Mouse (Mus musculus) heart, embryonic 10.5 days (tissue): ENCODE measurements at regions not wholly inside any gene's neighbourhood (a gene's known extent, or its start where the extent isn't known, plus 50 kb on each side); places are given as distances from the start of the nearest gene placed in this dataset.

Source experiments
- DNase-seq: peaks from one replicate; pipeline ENCODE4 v3.0.0-alpha.2; 2017; ENCODE audit warnings: low spot score
- H3K27ac ChIP-seq: fragments of 300-500 bp; sonication (generic); 2 replicates; pipeline ENCODE4 v1.5.1; 2016; ENCODE audit warnings: mild to moderate bottlenecking
- H3K27me3 ChIP-seq: fragments of 300-500 bp; sonication (generic); 2 replicates; pipeline ENCODE4 v1.6.1; 2016; ENCODE audit warnings: mild to moderate bottlenecking; ENCODE audit not compliant: poor library complexity, insufficient read depth, severe bottlenecking
- H3K36me3 ChIP-seq: fragments of 300-500 bp; sonication (generic); 2 replicates; pipeline ENCODE4 v1.6.1; 2016; ENCODE audit warnings: mild to moderate bottlenecking, moderate library complexity
- H3K4me1 ChIP-seq: fragments of 300-500 bp; sonication (generic); 2 replicates; pipeline ENCODE4 v1.6.1; 2016; ENCODE audit warnings: mild to moderate bottlenecking
- H3K4me3 ChIP-seq: fragments of 300-500 bp; sonication (generic); 2 replicates; pipeline ENCODE4 v1.5.1; 2016; ENCODE audit warnings: mild to moderate bottlenecking, moderate library complexity
- H3K9me3 ChIP-seq: fragments of 300-500 bp; sonication (generic); 2 replicates; pipeline ENCODE4 v1.6.1; 2016; ENCODE audit warnings: mild to moderate bottlenecking, moderate library complexity
- WGBS: fragments of 180-500 bp; shearing (Covaris S2); methylation state at CpG from one replicate; pipeline ENCODE4 v1.1.7; 2016; 5-methylcytosine and 5-hydroxymethylcytosine counted together

GRCm38 (mm10) chr13:99641386-99642165, 125.2 kb upstream of the Map1b start:
- no peaks in the 10 kb centered on the region for H3K9me3 ChIP-seq
- H3K27ac ChIP-seq, result 0 out of 2 replicates have a peak overlapping the region, but pooled peaks have one; percentile 33
- no peaks in the 10 kb centered on the region for H3K27me3 ChIP-seq
- no peak overlapping the region for H3K4me3 ChIP-seq
- peak; percentile 63 for DNase-seq
- H3K4me1 ChIP-seq, result peaks cover 32% of the 10 kb centered on the region
- WGBS, result 80% methylated on average over 22 of the region's 22 CpGs
- H3K36me3 ChIP-seq, result no peaks in the 10 kb centered on the region

GRCm38 (mm10) chr13:99632706-99633105, 116.4 kb upstream of the Map1b start:
- Histone ChIP-seq H3K27me3 (no peaks in the 10 kb centered on the region), H3K36me3 (no peaks in the 10 kb centered on the region), H3K4me1 (peaks cover 5% of the 10 kb centered on the region; the same call in 1 of the 2 replicates), H3K9me3 (no peaks in the 10 kb centered on the region), H3K4me3 (no peak overlapping the region), H3K27ac (no peak overlapping the region)
- WGBS, result 77% methylated on average over 5 of the region's 5 CpGs
- DNase-seq, result peak; percentile 77

- H3K4me1 ChIP-seq, result peaks cover 5% of the 10 kb centered on the region; the same call in 1 of the 2 replicates
- 86% methylated on average over 3 of the region's 3 CpGs for WGBS
Observed at GRCm38 (mm10) chr13:99630800-99631199, 114.5 kb upstream of the Map1b start.

GRCm38 (mm10) chr13:99630356-99630755, 114.0 kb upstream of the Map1b start:
- H3K4me1 ChIP-seq, result peaks cover 5% of the 10 kb centered on the region; the same call in 1 of the 2 replicates
- no peak overlapping the region for H3K27ac ChIP-seq
- no peaks in the 10 kb centered on the region for H3K27me3 ChIP-seq
- no peak overlapping the region for H3K4me3 ChIP-seq
- DNase-seq, result peak; percentile 68
- no peaks in the 10 kb centered on the region for H3K9me3 ChIP-seq
- 92% methylated on average over 22 of the region's 22 CpGs for WGBS
- no peaks in the 10 kb centered on the region for H3K36me3 ChIP-seq

More at GRCm38 (mm10) chr13:99630800-99631199, 114.5 kb upstream of the Map1b start:
- Histone ChIP-seq H3K36me3 (no peaks in the 10 kb centered on the region), H3K27ac (no peak overlapping the region), H3K9me3 (no peaks in the 10 kb centered on the region), H3K4me3 (no peak overlapping the region), H3K27me3 (no peaks in the 10 kb centered on the region)
- DNase-seq, result peak; percentile 25

- Histone ChIP-seq H3K9me3 (no peaks in the 10 kb centered on the region), H3K4me3 (no peak overlapping the region), H3K4me1 (no peaks in the 10 kb centered on the region), H3K36me3 (no peaks in the 10 kb centered on the region), H3K27me3 (no peaks in the 10 kb centered on the region), H3K27ac (no peak overlapping the region)
- 74% methylated on average over 4 of the region's 4 CpGs for WGBS
- no peak for DNase-seq
Observed at GRCm38 (mm10) chr13:99625196-99625595, 108.9 kb upstream of the Map1b start.

- H3K9me3 ChIP-seq, result no peaks in the 10 kb centered on the region
- DNase-seq, result no peak
- H3K27me3 ChIP-seq, result no peaks in the 10 kb centered on the region
- H3K36me3 ChIP-seq, result no peaks in the 10 kb centered on the region
- WGBS, result 91% methylated on average over 9 of the region's 9 CpGs
- H3K4me1 ChIP-seq, result no peaks in the 10 kb centered on the region
- no peak overlapping the region for H3K4me3 ChIP-seq
- H3K27ac ChIP-seq, result no peak overlapping the region
Observed at GRCm38 (mm10) chr13:99618332-99618731, 102.0 kb upstream of the Map1b start.

GRCm38 (mm10) chr13:99617457-99617856, 101.1 kb upstream of the Map1b start:
- no peak overlapping the region for H3K4me3 ChIP-seq
- no peaks in the 10 kb centered on the region for H3K9me3 ChIP-seq
- no peaks in the 10 kb centered on the region for H3K27me3 ChIP-seq
- no peak for DNase-seq
- no peaks in the 10 kb centered on the region for H3K36me3 ChIP-seq
- no peak overlapping the region for H3K27ac ChIP-seq
- 83% methylated on average over 5 of the region's 5 CpGs for WGBS
- peaks cover 3% of the 10 kb centered on the region; the same call in 1 of the 2 replicates for H3K4me1 ChIP-seq

- Histone ChIP-seq H3K36me3 (no peaks in the 10 kb centered on the region), H3K27ac (no peak overlapping the region), H3K9me3 (no peaks in the 10 kb centered on the region), H3K27me3 (no peaks in the 10 kb centered on the region), H3K4me3 (no peak overlapping the region), H3K4me1 (peaks cover 50% of the 10 kb centered on the region)
- WGBS, result 74% methylated on average over 18 of the region's 18 CpGs
- no peak for DNase-seq
Observed at GRCm38 (mm10) chr13:99611715-99612494, 95.6 kb upstream of the Map1b start.

- DNase-seq, result no peak
- no peak overlapping the region for H3K4me3 ChIP-seq
- peaks cover 63% of the 10 kb centered on the region for H3K4me1 ChIP-seq
- H3K9me3 ChIP-seq, result no peaks in the 10 kb centered on the region
- 52% methylated on average over 5 of the region's 5 CpGs for WGBS
- H3K27me3 ChIP-seq, result no peaks in the 10 kb centered on the region
- H3K27ac ChIP-seq, result peak overlapping the region; percentile 78
- H3K36me3 ChIP-seq, result no peaks in the 10 kb centered on the region
Observed at GRCm38 (mm10) chr13:99610498-99610897, 94.2 kb upstream of the Map1b start.

- Histone ChIP-seq H3K27ac (peak overlapping the region; percentile 78), H3K36me3 (no peaks in the 10 kb centered on the region), H3K4me1 (peaks cover 67% of the 10 kb centered on the region), H3K9me3 (no peaks in the 10 kb centered on the region; the same call in 1 of the 2 replicates), H3K27me3 (no peaks in the 10 kb centered on the region), H3K4me3 (no peak overlapping the region)
- 59% methylated on average over 9 of the region's 9 CpGs for WGBS
- DNase-seq, result peak; percentile 70
Observed at GRCm38 (mm10) chr13:99609151-99610146, 93.1 kb upstream of the Map1b start.

- no peaks in the 10 kb centered on the region for H3K27me3 ChIP-seq
- no peak overlapping the region for H3K4me3 ChIP-seq
- H3K9me3 ChIP-seq, result no peaks in the 10 kb centered on the region; the same call in 1 of the 2 replicates
- peaks cover 67% of the 10 kb centered on the region for H3K4me1 ChIP-seq
- H3K27ac ChIP-seq, result peak overlapping the region; percentile 70; the same call in 1 of the 2 replicates
- H3K36me3 ChIP-seq, result no peaks in the 10 kb centered on the region
- peak; percentile 56 for DNase-seq
- 17% methylated on average over 5 of the region's 5 CpGs for WGBS
Observed at GRCm38 (mm10) chr13:99608591-99608990, 92.3 kb upstream of the Map1b start.

GRCm38 (mm10) chr13:99607208-99607607, 90.9 kb upstream of the Map1b start:
- Histone ChIP-seq H3K27ac (peak overlapping the region; percentile 70; the same call in 1 of the 2 replicates), H3K36me3 (no peaks in the 10 kb centered on the region), H3K9me3 (no peaks in the 10 kb centered on the region; the same call in 1 of the 2 replicates), H3K27me3 (no peaks in the 10 kb centered on the region), H3K4me1 (peaks cover 64% of the 10 kb centered on the region), H3K4me3 (no peak overlapping the region)
- DNase-seq, result peak; percentile 74
- WGBS, result 65% methylated on average over 6 of the region's 6 CpGs
